Mouse (Mus musculus): ENCODE results near the gene Gm28729. TPM values are rescaled to one million over a fixed set of nuclear protein-coding genes. Genes with fewer than 3 reads are reported as not detected.
"Not testable (repeated sequence)": the region's sequence is repeated elsewhere in the genome, so short reads cannot be mapped to it uniquely, and the experiment has no call there.

Gene Gm28729
- polyA plus RNA-seq, 1 experiment from 2014 or later: not detected

GRCm38 (mm10) chr9:96505156-96505555 is 19.9 kb downstream of the Gm28729 start:
- peaks cover 23% of the 10 kb centered on the region for H3K4me1 ChIP-seq (ENCODE audit: insufficient read depth, low read length)
- 94% methylated on average over 4 of the region's 4 CpGs for WGBS
- ATAC-seq (ENCODE audit: low FRiP score, low TSS enrichment): no peak
- H3K9me3 ChIP-seq (ENCODE audit: low read length): no peaks in the 10 kb centered on the region
- no peak overlapping the region for H3K4me3 ChIP-seq (ENCODE audit: low read length)
- no peaks in the 10 kb centered on the region for H3K36me3 ChIP-seq (ENCODE audit: insufficient read depth, low read length)
- H3K27me3 ChIP-seq (ENCODE audit: insufficient read depth, low read length): no peaks in the 10 kb centered on the region
- no peak overlapping the region for H3K4me2 ChIP-seq (replicated peaks; ENCODE audit: low read depth, low read length)
- peak overlapping the region; percentile 87 for H3K27ac ChIP-seq (ENCODE audit: low read length)
- H3K9ac ChIP-seq (replicated peaks; ENCODE audit: low read length): no peak overlapping the region

GRCm38 (mm10) chr9:96504116-96504895 is 20.8 kb downstream of the Gm28729 start:
- no peak overlapping the region for H3K4me2 ChIP-seq (replicated peaks; ENCODE audit: low read depth, low read length)
- no peaks in the 10 kb centered on the region; the same call in 1 of the 2 replicates for H3K9me3 ChIP-seq (ENCODE audit: low read length)
- no peaks in the 10 kb centered on the region for H3K36me3 ChIP-seq (ENCODE audit: insufficient read depth, low read length)
- ATAC-seq (ENCODE audit: low FRiP score, low TSS enrichment): no peak
- WGBS: 69% methylated on average over 17 of the region's 17 CpGs
- H3K27me3 ChIP-seq (ENCODE audit: insufficient read depth, low read length): no peaks in the 10 kb centered on the region
- no peak overlapping the region for H3K27ac ChIP-seq (ENCODE audit: low read length)
- no peak overlapping the region for H3K4me3 ChIP-seq (ENCODE audit: low read length)
- H3K4me1 ChIP-seq (ENCODE audit: insufficient read depth, low read length): peaks cover 23% of the 10 kb centered on the region
- no peak overlapping the region for H3K9ac ChIP-seq (replicated peaks; ENCODE audit: low read length)

GRCm38 (mm10) chr9:96502856-96503610 is 22.0 kb downstream of the Gm28729 start:
- no peak overlapping the region for H3K27ac ChIP-seq (ENCODE audit: low read length)
- no peak overlapping the region for H3K4me2 ChIP-seq (replicated peaks; ENCODE audit: low read depth, low read length)
- ATAC-seq (ENCODE audit: low FRiP score, low TSS enrichment): no peak
- WGBS: 80% methylated on average over 6 of the region's 6 CpGs
- H3K9me3 ChIP-seq (ENCODE audit: low read length): no peaks in the 10 kb centered on the region; the same call in 1 of the 2 replicates
- no peak overlapping the region for H3K9ac ChIP-seq (replicated peaks; ENCODE audit: low read length)
- H3K4me3 ChIP-seq (ENCODE audit: low read length): no peak overlapping the region
- no peaks in the 10 kb centered on the region for H3K27me3 ChIP-seq (ENCODE audit: insufficient read depth, low read length)
- H3K4me1 ChIP-seq (ENCODE audit: insufficient read depth, low read length): peaks cover 11% of the 10 kb centered on the region
- H3K36me3 ChIP-seq (ENCODE audit: insufficient read depth, low read length): no peaks in the 10 kb centered on the region

- 31% methylated on average over 7 of the region's 7 CpGs for WGBS
- ATAC-seq (ENCODE audit: low FRiP score, low TSS enrichment): no peak
These were observed 23.8 kb downstream of the Gm28729 start for GRCm38 (mm10) chr9:96501217-96501616.

GRCm38 (mm10) chr9:96493212-96493611 is 31.9 kb downstream of the Gm28729 start:
- Histone ChIP-seq H3K9ac (replicated peaks; ENCODE audit: low read length) (no peak overlapping the region), H3K27me3 (ENCODE audit: insufficient read depth, low read length) (no peaks in the 10 kb centered on the region), H3K4me3 (ENCODE audit: low read length) (no peak overlapping the region), H3K4me2 (replicated peaks; ENCODE audit: low read depth, low read length) (no peak overlapping the region; the same call in 1 of the 2 replicates), H3K4me1 (ENCODE audit: insufficient read depth, low read length) (peaks cover 8% of the 10 kb centered on the region), H3K9me3 (ENCODE audit: low read length) (no peaks in the 10 kb centered on the region), H3K36me3 (ENCODE audit: insufficient read depth, low read length) (no peaks in the 10 kb centered on the region), H3K27ac (ENCODE audit: low read length) (no peak overlapping the region)
- peak; percentile 74; the same call in 1 of the 2 replicates for ATAC-seq (ENCODE audit: low FRiP score, low TSS enrichment)
- 9% methylated on average over 3 of the region's 3 CpGs for WGBS

More at GRCm38 (mm10) chr9:96501217-96501616, 23.8 kb downstream of the Gm28729 start:
- Histone ChIP-seq H3K4me2 (replicated peaks; ENCODE audit: low read depth, low read length) (no peak overlapping the region), H3K4me1 (ENCODE audit: insufficient read depth, low read length) (peaks cover 10% of the 10 kb centered on the region), H3K27ac (ENCODE audit: low read length) (no peak overlapping the region), H3K4me3 (ENCODE audit: low read length) (no peak overlapping the region), H3K36me3 (ENCODE audit: insufficient read depth, low read length) (no peaks in the 10 kb centered on the region), H3K9me3 (ENCODE audit: low read length) (no peaks in the 10 kb centered on the region; the same call in 1 of the 2 replicates), H3K9ac (replicated peaks; ENCODE audit: low read length) (no peak overlapping the region), H3K27me3 (ENCODE audit: insufficient read depth, low read length) (no peaks in the 10 kb centered on the region)

GRCm38 (mm10) chr9:96491810-96492209 is 33.3 kb downstream of the Gm28729 start:
- H3K36me3 ChIP-seq (ENCODE audit: insufficient read depth, low read length): no peaks in the 10 kb centered on the region
- H3K9me3 ChIP-seq (ENCODE audit: low read length): no peaks in the 10 kb centered on the region
- H3K4me1 ChIP-seq (ENCODE audit: insufficient read depth, low read length): peaks cover 8% of the 10 kb centered on the region
- H3K9ac ChIP-seq (replicated peaks; ENCODE audit: low read length): no peak overlapping the region
- H3K4me3 ChIP-seq (ENCODE audit: low read length): no peak overlapping the region
- ATAC-seq (ENCODE audit: low FRiP score, low TSS enrichment): no peak
- no peaks in the 10 kb centered on the region for H3K27me3 ChIP-seq (ENCODE audit: insufficient read depth, low read length)
- no peak overlapping the region for H3K27ac ChIP-seq (ENCODE audit: low read length)
- WGBS: 40% methylated on average over 12 of the region's 12 CpGs
- no peak overlapping the region for H3K4me2 ChIP-seq (replicated peaks; ENCODE audit: low read depth, low read length)

- H3K4me1 ChIP-seq (ENCODE audit: insufficient read depth, low read length); H3K9me3 ChIP-seq (ENCODE audit: low read length); H3K36me3 ChIP-seq (ENCODE audit: insufficient read depth, low read length); H3K27ac ChIP-seq (ENCODE audit: low read length); ATAC-seq (ENCODE audit: low FRiP score, low TSS enrichment); H3K4me3 ChIP-seq (ENCODE audit: low read length); H3K9ac ChIP-seq (replicated peaks; ENCODE audit: low read length); H3K4me2 ChIP-seq (replicated peaks; ENCODE audit: low read depth, low read length); H3K27me3 ChIP-seq (ENCODE audit: insufficient read depth, low read length): not testable (repeated sequence)
- WGBS: 90% methylated on average over 5 of the region's 5 CpGs
These were observed 37.2 kb downstream of the Gm28729 start for GRCm38 (mm10) chr9:96487869-96488268.

GRCm38 (mm10) chr9:96483648-96484047 is 41.4 kb downstream of the Gm28729 start:
- H3K4me3 ChIP-seq (ENCODE audit: low read length): no peak overlapping the region
- no peaks in the 10 kb centered on the region for H3K9me3 ChIP-seq (ENCODE audit: low read length)
- no peaks in the 10 kb centered on the region for H3K36me3 ChIP-seq (ENCODE audit: insufficient read depth, low read length)
- no peaks in the 10 kb centered on the region; the same call in 1 of the 2 replicates for H3K27me3 ChIP-seq (ENCODE audit: insufficient read depth, low read length)
- no peak overlapping the region for H3K27ac ChIP-seq (ENCODE audit: low read length)
- no peak overlapping the region for H3K4me2 ChIP-seq (replicated peaks; ENCODE audit: low read depth, low read length)
- no peak overlapping the region for H3K9ac ChIP-seq (replicated peaks; ENCODE audit: low read length)
- no peaks in the 10 kb centered on the region for H3K4me1 ChIP-seq (ENCODE audit: insufficient read depth, low read length)
- WGBS: 80% methylated on average over 2 of the region's 2 CpGs
- no peak for ATAC-seq (ENCODE audit: low FRiP score, low TSS enrichment)

GRCm38 (mm10) chr9:96483028-96483427 is 42.0 kb downstream of the Gm28729 start:
- Histone ChIP-seq H3K27ac (ENCODE audit: low read length) (no peak overlapping the region), H3K9ac (replicated peaks; ENCODE audit: low read length) (no peak overlapping the region), H3K4me3 (ENCODE audit: low read length) (no peak overlapping the region), H3K36me3 (ENCODE audit: insufficient read depth, low read length) (no peaks in the 10 kb centered on the region), H3K4me2 (replicated peaks; ENCODE audit: low read depth, low read length) (no peak overlapping the region), H3K4me1 (ENCODE audit: insufficient read depth, low read length) (no peaks in the 10 kb centered on the region), H3K9me3 (ENCODE audit: low read length) (no peaks in the 10 kb centered on the region), H3K27me3 (ENCODE audit: insufficient read depth, low read length) (no peaks in the 10 kb centered on the region; the same call in 1 of the 2 replicates)
- no peak for ATAC-seq (ENCODE audit: low FRiP score, low TSS enrichment)
- WGBS: 71% methylated on average over 3 of the region's 3 CpGs
